Mouse (Mus musculus): ENCODE data around the gene Donson. TPM values are rescaled to one million over a fixed set of nuclear protein-coding genes. Genes with fewer than 3 reads are reported as not detected.

The Donson gene
- polyA plus RNA-seq, 1 experiment from 2014 or later, result 22.9 TPM

DNA sequence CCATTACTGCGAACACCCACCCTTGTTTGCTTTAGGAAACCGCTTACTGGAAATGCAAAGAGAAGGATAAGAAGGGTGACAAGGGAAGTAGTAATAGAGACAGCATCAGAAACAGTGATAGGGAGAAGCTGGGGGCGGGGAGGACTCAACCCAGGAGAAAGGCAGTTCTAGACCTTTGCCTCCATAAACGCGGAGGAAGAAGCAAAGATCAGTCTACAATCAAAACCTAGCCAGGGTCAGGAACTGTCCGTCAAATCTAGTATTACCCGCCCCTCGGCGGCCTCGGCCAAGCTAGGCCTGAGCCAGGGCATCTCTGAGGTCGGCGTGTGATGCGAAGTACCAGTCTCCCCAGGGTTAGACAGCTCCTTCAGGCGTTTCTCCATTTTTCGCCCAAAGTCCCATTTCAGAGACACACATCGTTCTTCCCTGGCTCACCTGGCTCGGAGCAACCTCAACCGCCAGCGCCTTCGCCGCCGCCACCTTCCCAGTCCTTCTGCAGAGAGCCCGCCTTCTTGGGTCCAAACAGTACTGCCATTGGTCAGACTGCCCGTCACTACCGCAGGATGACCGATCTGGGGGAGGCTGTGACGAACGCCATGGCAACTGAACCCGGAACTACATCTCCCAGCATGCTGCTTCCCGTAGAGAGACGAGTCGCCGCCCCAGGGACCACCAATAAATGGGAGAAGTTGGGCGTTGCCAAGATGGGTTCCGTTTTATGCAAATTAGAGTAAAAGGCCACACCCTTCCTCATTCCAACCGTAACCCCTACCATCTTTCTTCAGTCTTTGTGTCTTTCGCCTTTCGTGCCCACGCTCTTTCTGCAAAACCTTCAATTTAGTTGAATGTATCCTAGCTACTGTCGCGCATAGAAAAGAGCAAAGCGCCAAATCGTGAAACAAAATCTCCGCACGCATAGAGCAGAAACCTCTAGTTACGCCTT, 39.8 kb upstream of the Donson start, which contains the start of gene Cryzl1:
Gene Cryzl1, minus strand, starts transcription at position 853 of the 943 bp plus-strand sequence.
- Histone ChIP-seq H3K9ac (replicated peaks; ENCODE audit: low read depth, low read length) (peak within 1 kb of the TSS; percentile 97), H3K27me3 (ENCODE audit: control insufficient read depth, insufficient read depth, low read length) (no peaks in the 10 kb centered on the region), H3K4me3 (ENCODE audit: low read depth, low read length) (peak within 1 kb of the TSS; percentile 85), H3K4me2 (replicated peaks; ENCODE audit: low read depth, low read length) (peak within 1 kb of the TSS; percentile 73), H3K4me1 (ENCODE audit: control insufficient read depth, insufficient read depth, low read length) (peaks cover 8% of the 10 kb centered on the region; the same call in 1 of the 2 replicates), H3K36me3 (ENCODE audit: control insufficient read depth, insufficient read depth, low read length) (peaks cover 2% of the 10 kb centered on the region; the same call in 1 of the 2 replicates), H3K9me3 (ENCODE audit: control insufficient read depth, low read depth, low read length) (no peaks in the 10 kb centered on the region), H3K27ac (ENCODE audit: low read length) (peak within 1 kb of the TSS; percentile 87)
- WGBS, result 1% methylated on average over 46 of the region's 46 CpGs
- peak; percentile 97 for ATAC-seq (ENCODE audit: insufficient number of reproducible peaks, insufficient read depth, low FRiP score, low read depth)

DNA sequence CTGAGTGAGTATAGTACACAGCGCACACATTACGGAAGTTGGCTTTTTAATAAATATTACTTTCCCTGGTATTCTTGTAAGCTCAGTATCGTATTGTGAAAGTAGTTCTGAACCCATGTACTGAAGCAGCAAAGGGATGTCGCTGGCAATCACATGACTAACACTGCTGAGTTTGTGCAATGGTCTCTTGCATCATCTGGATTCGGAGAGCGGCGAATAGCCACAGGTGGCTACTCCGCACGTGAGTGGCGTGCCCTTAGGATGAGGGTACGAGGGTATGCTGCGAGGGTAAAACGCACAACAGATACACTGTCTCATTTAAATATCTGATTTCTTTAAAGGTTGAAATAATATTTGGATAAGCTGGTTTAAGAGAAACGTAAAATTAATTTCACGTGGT, 38.9 kb upstream of the Donson start:
- Histone ChIP-seq H3K27me3 (ENCODE audit: control insufficient read depth, insufficient read depth, low read length) (no peaks in the 10 kb centered on the region), H3K9ac (replicated peaks; ENCODE audit: low read depth, low read length) (peak overlapping the region; percentile 22), H3K27ac (ENCODE audit: low read length) (no peak overlapping the region), H3K4me1 (ENCODE audit: control insufficient read depth, insufficient read depth, low read length) (peaks cover 8% of the 10 kb centered on the region; the same call in 1 of the 2 replicates), H3K4me3 (ENCODE audit: low read depth, low read length) (peak overlapping the region; percentile 85), H3K9me3 (ENCODE audit: control insufficient read depth, low read depth, low read length) (no peaks in the 10 kb centered on the region), H3K36me3 (ENCODE audit: control insufficient read depth, insufficient read depth, low read length) (peaks cover 2% of the 10 kb centered on the region; the same call in 1 of the 2 replicates), H3K4me2 (replicated peaks; ENCODE audit: low read depth, low read length) (peak overlapping the region; percentile 68)
- WGBS, result 83% methylated on average over 15 of the region's 15 CpGs
- ATAC-seq (ENCODE audit: insufficient number of reproducible peaks, insufficient read depth, low FRiP score, low read depth), result no peak

GRCm38 (mm10) chr16:91724247-91724646, 35.7 kb upstream of the Donson start:
- Histone ChIP-seq H3K27me3 (ENCODE audit: control insufficient read depth, insufficient read depth, low read length) (no peaks in the 10 kb centered on the region), H3K9ac (replicated peaks; ENCODE audit: low read depth, low read length) (no peak overlapping the region), H3K9me3 (ENCODE audit: control insufficient read depth, low read depth, low read length) (no peaks in the 10 kb centered on the region), H3K4me3 (ENCODE audit: low read depth, low read length) (no peak overlapping the region), H3K4me2 (replicated peaks; ENCODE audit: low read depth, low read length) (no peak overlapping the region), H3K4me1 (ENCODE audit: control insufficient read depth, insufficient read depth, low read length) (peaks cover 8% of the 10 kb centered on the region; the same call in 1 of the 2 replicates), H3K36me3 (ENCODE audit: control insufficient read depth, insufficient read depth, low read length) (peaks cover 7% of the 10 kb centered on the region; the same call in 1 of the 2 replicates), H3K27ac (ENCODE audit: low read length) (no peak overlapping the region)
- ATAC-seq (ENCODE audit: insufficient number of reproducible peaks, insufficient read depth, low FRiP score, low read depth), result no peak
- WGBS, result 49% methylated on average over 3 of the region's 3 CpGs

DNA sequence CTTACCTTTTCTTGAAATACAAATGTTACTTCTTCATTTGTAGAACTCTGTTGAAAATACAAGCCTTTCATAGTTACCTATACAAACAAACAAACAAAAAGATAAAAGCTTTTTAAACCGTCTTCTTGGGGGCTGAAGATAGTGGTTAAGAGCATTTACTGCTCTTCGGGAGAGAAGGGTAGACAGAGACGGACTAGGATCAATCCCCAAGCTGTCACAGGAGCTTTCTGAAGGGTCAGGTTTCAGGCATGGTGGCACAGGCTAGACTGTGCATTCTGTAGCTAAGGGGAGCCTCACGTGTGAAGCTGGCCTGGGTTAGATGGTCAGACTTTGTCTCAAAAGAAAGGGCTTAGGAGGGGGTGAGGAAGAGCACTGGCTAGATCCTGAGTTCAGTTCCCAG, 28.8 kb upstream of the Donson start:
- H3K4me3 ChIP-seq (ENCODE audit: low read depth, low read length), result no peak overlapping the region
- H3K36me3 ChIP-seq (ENCODE audit: control insufficient read depth, insufficient read depth, low read length), result peaks cover 27% of the 10 kb centered on the region
- H3K27ac ChIP-seq (ENCODE audit: low read length), result no peak overlapping the region
- no peak overlapping the region for H3K4me2 ChIP-seq (replicated peaks; ENCODE audit: low read depth, low read length)
- no peaks in the 10 kb centered on the region for H3K27me3 ChIP-seq (ENCODE audit: control insufficient read depth, insufficient read depth, low read length)
- H3K9me3 ChIP-seq (ENCODE audit: control insufficient read depth, low read depth, low read length), result no peaks in the 10 kb centered on the region
- ATAC-seq (ENCODE audit: insufficient number of reproducible peaks, insufficient read depth, low FRiP score, low read depth), result no peak
- H3K9ac ChIP-seq (replicated peaks; ENCODE audit: low read depth, low read length), result no peak overlapping the region
- WGBS, result 68% methylated on average over 4 of the region's 4 CpGs
- no peaks in the 10 kb centered on the region for H3K4me1 ChIP-seq (ENCODE audit: control insufficient read depth, insufficient read depth, low read length)

GRCm38 (mm10) chr16:91716927-91717349, 28.4 kb upstream of the Donson start:
- H3K27me3 ChIP-seq (ENCODE audit: control insufficient read depth, insufficient read depth, low read length), result no peaks in the 10 kb centered on the region
- peak; percentile 90; the same call in 1 of the 2 replicates for ATAC-seq (ENCODE audit: insufficient number of reproducible peaks, insufficient read depth, low FRiP score, low read depth)

GRCm38 (mm10) chr16:91710241-91710640, 21.7 kb upstream of the Donson start:
- WGBS, result 80% methylated on average over 7 of the region's 7 CpGs
- H3K9ac ChIP-seq (replicated peaks; ENCODE audit: low read depth, low read length), result no peak overlapping the region
- H3K27me3 ChIP-seq (ENCODE audit: control insufficient read depth, insufficient read depth, low read length), result no peaks in the 10 kb centered on the region
- no peaks in the 10 kb centered on the region for H3K9me3 ChIP-seq (ENCODE audit: control insufficient read depth, low read depth, low read length)
- H3K4me1 ChIP-seq (ENCODE audit: control insufficient read depth, insufficient read depth, low read length), result no peaks in the 10 kb centered on the region
- H3K4me2 ChIP-seq (replicated peaks; ENCODE audit: low read depth, low read length), result no peak overlapping the region
- no peak overlapping the region for H3K4me3 ChIP-seq (ENCODE audit: low read depth, low read length)
- peaks cover 30% of the 10 kb centered on the region; the same call in 1 of the 2 replicates for H3K36me3 ChIP-seq (ENCODE audit: control insufficient read depth, insufficient read depth, low read length)
- no peak overlapping the region for H3K27ac ChIP-seq (ENCODE audit: low read length)
- no peak for ATAC-seq (ENCODE audit: insufficient number of reproducible peaks, insufficient read depth, low FRiP score, low read depth)

More at GRCm38 (mm10) chr16:91716927-91717349, 28.4 kb upstream of the Donson start:
- no peak overlapping the region for H3K4me3 ChIP-seq (ENCODE audit: low read depth, low read length)
- 78% methylated on average over 11 of the region's 11 CpGs for WGBS
- H3K4me2 ChIP-seq (replicated peaks; ENCODE audit: low read depth, low read length), result no peak overlapping the region
- peaks cover 32% of the 10 kb centered on the region for H3K36me3 ChIP-seq (ENCODE audit: control insufficient read depth, insufficient read depth, low read length)
- no peaks in the 10 kb centered on the region for H3K9me3 ChIP-seq (ENCODE audit: control insufficient read depth, low read depth, low read length)
- no peak overlapping the region for H3K9ac ChIP-seq (replicated peaks; ENCODE audit: low read depth, low read length)
- no peaks in the 10 kb centered on the region for H3K4me1 ChIP-seq (ENCODE audit: control insufficient read depth, insufficient read depth, low read length)
- H3K27ac ChIP-seq (ENCODE audit: low read length), result no peak overlapping the region

GRCm38 (mm10) chr16:91704603-91705340, 16.2 kb upstream of the Donson start:
- Histone ChIP-seq H3K4me2 (replicated peaks; ENCODE audit: low read depth, low read length) (no peak overlapping the region), H3K4me1 (ENCODE audit: control insufficient read depth, insufficient read depth, low read length) (peaks cover 10% of the 10 kb centered on the region; the same call in 1 of the 2 replicates), H3K9me3 (ENCODE audit: control insufficient read depth, low read depth, low read length) (no peaks in the 10 kb centered on the region), H3K27ac (ENCODE audit: low read length) (no peak overlapping the region), H3K36me3 (ENCODE audit: control insufficient read depth, insufficient read depth, low read length) (peaks cover 23% of the 10 kb centered on the region; the same call in 1 of the 2 replicates), H3K4me3 (ENCODE audit: low read depth, low read length) (no peak overlapping the region), H3K9ac (replicated peaks; ENCODE audit: low read depth, low read length) (no peak overlapping the region), H3K27me3 (ENCODE audit: control insufficient read depth, insufficient read depth, low read length) (no peaks in the 10 kb centered on the region)
- no peak for ATAC-seq (ENCODE audit: insufficient number of reproducible peaks, insufficient read depth, low FRiP score, low read depth)
- WGBS, result 86% methylated on average over 13 of the region's 14 CpGs

DNA sequence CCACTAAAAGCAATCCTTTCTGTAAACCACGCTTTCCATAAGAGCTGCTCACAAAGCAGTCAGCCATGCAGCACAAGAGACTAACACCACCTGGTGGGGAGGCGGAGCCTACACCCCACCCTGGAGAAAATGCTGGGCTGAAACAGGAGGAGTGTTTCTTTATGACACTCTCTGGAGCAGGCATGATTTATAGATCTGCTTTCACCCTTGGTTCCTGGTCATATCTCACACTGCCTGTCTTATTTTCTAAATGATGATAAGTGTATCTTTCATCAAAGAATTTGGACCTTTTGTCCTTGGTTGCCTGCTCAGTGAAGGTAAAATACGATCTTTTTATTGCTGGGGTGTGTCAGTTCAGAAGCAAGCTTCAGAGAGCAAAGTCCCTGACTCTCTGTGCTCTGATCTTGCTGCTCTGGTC, 14.2 kb upstream of the Donson start:
- ATAC-seq (ENCODE audit: insufficient number of reproducible peaks, insufficient read depth, low FRiP score, low read depth), result peak; percentile 57; the same call in 1 of the 2 replicates
- peak overlapping the region; percentile 66; the same call in 1 of the 2 replicates for H3K27ac ChIP-seq (ENCODE audit: low read length)
- 27% methylated on average over 3 of the region's 3 CpGs for WGBS
- no peak overlapping the region for H3K4me2 ChIP-seq (replicated peaks; ENCODE audit: low read depth, low read length)
- peaks cover 10% of the 10 kb centered on the region; the same call in 1 of the 2 replicates for H3K4me1 ChIP-seq (ENCODE audit: control insufficient read depth, insufficient read depth, low read length)
- H3K9me3 ChIP-seq (ENCODE audit: control insufficient read depth, low read depth, low read length), result no peaks in the 10 kb centered on the region
- peaks cover 27% of the 10 kb centered on the region; the same call in 1 of the 2 replicates for H3K36me3 ChIP-seq (ENCODE audit: control insufficient read depth, insufficient read depth, low read length)
- no peak overlapping the region for H3K4me3 ChIP-seq (ENCODE audit: low read depth, low read length)
- H3K9ac ChIP-seq (replicated peaks; ENCODE audit: low read depth, low read length), result no peak overlapping the region
- H3K27me3 ChIP-seq (ENCODE audit: control insufficient read depth, insufficient read depth, low read length), result no peaks in the 10 kb centered on the region

Data from stomach, embryonic 14.5 days (tissue).